In the genomic region with DNA sequence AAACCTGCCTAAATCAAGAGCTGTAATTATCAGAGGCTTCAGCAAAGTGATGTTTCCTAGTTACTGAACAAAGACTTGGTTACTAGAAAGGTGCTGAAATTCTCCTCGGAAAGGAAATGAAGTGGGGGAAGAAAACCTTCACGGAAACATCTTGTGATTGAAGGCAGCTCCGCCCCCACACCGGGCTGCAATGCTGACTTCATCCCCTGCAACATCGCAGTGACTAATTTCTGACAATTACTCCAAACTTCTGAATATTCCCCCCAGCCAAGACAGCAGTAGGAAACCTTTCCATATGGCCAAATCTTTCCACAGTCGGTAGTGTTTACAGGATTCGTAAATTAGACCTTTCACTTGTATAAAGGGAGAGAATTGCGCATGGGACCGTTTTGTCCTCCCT, we compare ENCODE assay signal across 10 mouse cellular contexts.
A peak's percentile ranks its signal among the peaks of the same experiment; 100 is the strongest.
DNase-seq lines count a peak whose midpoint lies in the region; ATAC-seq lines count a peak whose summit lies in the region.
"Had no signal": no experiment of that assay in that cellular context is flagged by ENCODE, and none has a peak within 500 bp of the region (broad histone marks: within the 10 kb centered on the region; RNA-seq: fewer than 3 reads in every experiment).

No protein-coding gene starts in this region.

- H3K36me3 ChIP-seq in heart, embryonic 12.5 days, result no peaks in the 10 kb centered on the region
- H3K36me3 ChIP-seq: intestine, embryonic 15.5 days had no signal

- WGBS in heart, embryonic 12.5 days, result 37% methylated on average over 9 of the region's 9 CpGs

- no peak for ATAC-seq in heart, embryonic 12.5 days (ENCODE audit: insufficient number of reproducible peaks, low FRiP score)
- no peak for ATAC-seq in granulocyte monocyte progenitor cell, adult 5-6 weeks (replicated peaks; ENCODE audit: poor library complexity, severe bottlenecking)
- ATAC-seq: intestine, embryonic 15.5 days had no signal

- no peak for DNase-seq in heart, postnatal 14 days
- peak; percentile 81 for DNase-seq in CD4-positive, CD25-positive, alpha-beta regulatory T cell, adult 2 months (ENCODE audit: low read depth, low spot score)
- peak; percentile 83 for DNase-seq in brain, adult 2 months (ENCODE audit: low read depth, low spot score)
- DNase-seq in left cerebral cortex, postnatal 36 days (ENCODE audit: low spot score in 2 of 2), result peak; percentile 15 to 41
- DNase-seq in kidney, adult 18-20 months, result no peak
- no peak for DNase-seq in gastrocnemius, postnatal 36 days

- intact Hi-C loops in heart, postnatal 14 days (cut with DNase I), result loop anchor here (10.0 kb wide), 1 partner anchor 298 kb away; no protein-coding TSS in a partner anchor
- intact Hi-C loops in left cerebral cortex, postnatal 36 days (cut with DNase I), result no loop called here
- intact Hi-C loops in gastrocnemius, postnatal 36 days (cut with DNase I), result no loop called here

- H3K4me1 ChIP-seq in heart, embryonic 12.5 days (replicated peaks), result peaks cover 7% of the 10 kb centered on the region; the same call in 1 of the 2 replicates
- H3K4me1 ChIP-seq: intestine, embryonic 15.5 days had no signal

- no peak overlapping the region for H3K4me3 ChIP-seq in heart, embryonic 12.5 days
- H3K4me3 ChIP-seq: intestine, embryonic 15.5 days had no signal

- no peaks in the 10 kb centered on the region for H3K9me3 ChIP-seq in heart, embryonic 12.5 days (replicated peaks)
- H3K9me3 ChIP-seq: intestine, embryonic 15.5 days had no signal

- no peak overlapping the region for H3K27ac ChIP-seq in heart, embryonic 12.5 days (ENCODE audit: poor library complexity, severe bottlenecking)
- H3K27ac ChIP-seq: intestine, embryonic 15.5 days; macrophage had no signal

- no peaks in the 10 kb centered on the region for H3K27me3 ChIP-seq in heart, embryonic 12.5 days (replicated peaks)
- H3K27me3 ChIP-seq: intestine, embryonic 15.5 days had no signal

- peak overlapping the region; percentile 47 for H3K4me2 ChIP-seq in heart, embryonic 12.5 days
- H3K4me2 ChIP-seq: intestine, embryonic 15.5 days had no signal

- H3K9ac ChIP-seq in heart, embryonic 12.5 days, result no peak overlapping the region
- H3K9ac ChIP-seq: intestine, embryonic 15.5 days had no signal

Comparison
In these comparisons a context has a peak if more than half of its experiments do, and no peak if none do; other contexts are left out.
1. DNase-seq: peak in CD4-positive, CD25-positive, alpha-beta regulatory T cell, adult 2 months (single experiment), brain, adult 2 months (single experiment) and left cerebral cortex, postnatal 36 days (2 of 2); none in heart, postnatal 14 days (0 of 2), kidney, adult 18-20 months (single experiment) and gastrocnemius, postnatal 36 days (0 of 2).